Mouse (Mus musculus): ENCODE results near the gene Gcgr.
"Not testable (repeated sequence)": the region's sequence is repeated elsewhere in the genome, so short reads cannot be mapped to it uniquely, and the experiment has no call there.

Gcgr gene

DNA sequence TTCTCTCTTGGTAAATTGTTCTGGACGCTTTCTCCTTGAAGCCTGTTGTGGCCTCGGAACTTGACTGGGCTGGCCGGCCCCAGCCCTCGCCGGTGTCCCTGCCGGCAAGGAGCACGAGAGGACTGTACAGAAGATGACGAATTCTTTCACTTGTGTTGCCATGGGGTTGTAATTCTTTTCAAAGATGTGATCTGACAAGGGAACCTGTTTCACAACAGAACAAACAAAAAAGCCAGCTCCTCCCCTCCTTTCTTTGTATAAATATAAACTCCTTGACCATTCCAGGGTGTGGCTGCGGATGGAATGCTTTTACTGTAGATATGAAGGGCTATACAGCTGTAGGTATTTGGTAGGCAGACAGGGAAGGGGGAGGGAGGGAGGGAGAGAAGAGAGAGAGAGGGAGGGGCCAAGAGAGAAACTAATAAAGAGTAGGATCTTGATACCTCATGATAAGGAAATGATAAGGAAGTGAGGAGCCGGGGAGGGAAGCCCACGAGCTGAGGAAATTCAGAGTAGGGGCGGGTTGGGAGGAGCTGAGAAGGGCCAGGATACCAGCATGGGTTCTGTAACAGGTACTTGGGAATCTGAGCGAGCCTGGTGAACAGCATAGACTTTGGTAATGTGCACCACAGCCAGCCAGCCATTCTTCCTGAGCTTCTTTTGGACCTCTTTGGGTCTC, 22.7 kb upstream of the Gcgr start:
- no peak for DNase-seq

- DNase-seq: no peak
Measured at GRCm38 (mm10) chr11:120508290-120508870, 22.1 kb upstream of the Gcgr start.

DNA sequence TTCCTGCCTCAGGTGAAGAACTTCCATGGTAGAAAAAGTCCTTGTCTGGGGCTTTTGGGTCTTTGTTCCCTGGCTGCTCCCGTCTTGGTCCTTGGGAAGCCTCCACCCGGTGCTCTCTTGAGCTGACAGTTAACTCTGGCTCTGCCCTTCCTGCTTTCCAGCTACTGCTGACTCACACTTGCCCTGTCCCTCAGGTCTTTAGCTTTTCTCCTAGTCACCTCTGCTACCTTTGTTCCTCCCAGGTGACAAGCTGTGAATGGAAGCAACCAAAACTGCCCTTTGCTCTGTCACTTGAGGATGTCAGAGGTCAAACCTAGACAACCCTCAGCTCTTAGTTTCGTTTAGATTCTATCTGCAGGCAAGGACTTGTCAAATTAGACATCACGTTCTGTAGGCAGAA, 20.6 kb upstream of the Gcgr start:
- DNase-seq: peak; percentile 27

DNA sequence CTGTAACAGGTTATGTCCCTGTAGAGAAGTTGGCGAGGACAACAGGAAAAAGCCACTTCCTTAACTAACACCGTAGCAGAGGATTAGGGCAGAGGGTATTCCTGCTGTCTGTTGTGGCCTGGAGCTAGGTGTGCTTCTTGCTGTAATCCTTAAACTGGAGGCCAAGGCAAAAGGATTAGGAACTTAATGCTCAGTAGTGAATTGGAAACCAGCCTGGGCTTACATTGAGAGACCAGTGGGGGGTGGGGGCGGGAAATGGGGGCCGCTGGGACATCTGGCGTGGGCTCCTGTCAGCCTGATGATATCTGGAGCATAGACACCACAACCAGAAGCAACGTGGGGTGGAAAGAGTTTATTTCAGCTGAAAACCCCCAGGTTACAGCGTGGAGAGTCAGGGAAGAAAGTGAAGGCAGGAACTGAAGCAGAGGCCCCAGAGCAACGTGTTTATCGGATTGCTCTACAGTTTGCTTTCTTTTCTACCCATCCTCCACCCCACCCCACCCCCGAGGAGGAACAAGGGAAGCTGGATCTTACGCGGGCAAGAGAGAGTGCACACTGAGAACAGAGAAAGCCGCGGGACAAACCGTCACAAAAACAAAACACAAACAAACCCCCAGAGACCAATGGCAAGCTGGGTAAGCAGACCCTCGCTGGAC, 20.0 kb upstream of the Gcgr start:
- DNase-seq: peak; percentile 58

GRCm38 (mm10) chr11:120512790-120513453, 17.6 kb upstream of the Gcgr start:
- no peak for DNase-seq

DNA sequence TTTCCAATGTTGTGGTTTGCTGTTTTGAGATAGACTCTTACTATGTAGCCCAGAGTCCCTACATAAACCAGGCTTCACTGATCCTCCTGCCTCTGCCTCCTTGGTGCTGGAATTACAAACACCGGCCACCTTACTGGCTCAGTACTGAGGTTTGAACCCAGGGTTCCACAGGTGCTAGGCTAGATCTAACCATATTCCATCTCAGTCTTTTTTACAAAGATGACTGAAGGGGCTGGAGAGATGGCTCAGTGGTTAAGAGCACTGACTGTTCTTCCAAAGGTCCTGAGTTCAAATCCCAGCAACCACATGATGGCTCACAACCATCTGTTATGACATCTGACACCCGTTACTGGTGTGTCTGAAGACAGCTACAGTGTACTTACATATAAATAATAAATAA, 16.2 kb upstream of the Gcgr start:
- DNase-seq: not testable (repeated sequence)

DNA sequence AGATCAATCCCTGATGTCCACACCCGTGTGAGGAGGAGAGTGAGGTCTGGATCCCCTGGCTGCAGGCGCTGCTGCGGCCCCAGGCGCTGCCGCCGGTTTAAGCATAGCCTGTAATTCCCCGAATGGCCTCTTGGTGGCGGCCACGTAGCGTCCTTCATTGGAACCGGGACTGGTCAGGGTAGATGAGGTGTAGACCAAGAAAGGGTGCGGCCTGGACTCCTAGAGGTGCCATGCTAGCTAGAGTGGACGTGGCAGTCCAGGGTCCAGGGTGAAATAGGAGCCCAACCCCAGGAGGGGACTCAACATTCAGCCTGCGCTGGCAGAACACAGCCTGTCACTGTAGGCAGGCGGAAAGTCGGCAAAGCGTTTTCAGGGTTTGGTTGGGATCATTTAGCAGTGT, 14.9 kb upstream of the Gcgr start:
- DNase-seq: peak; percentile 86

GRCm38 (mm10) chr11:120517147-120517546, 13.4 kb upstream of the Gcgr start:
- DNase-seq: no peak

GRCm38 (mm10) chr11:120518027-120518426, 12.5 kb upstream of the Gcgr start:
- no peak for DNase-seq

DNA sequence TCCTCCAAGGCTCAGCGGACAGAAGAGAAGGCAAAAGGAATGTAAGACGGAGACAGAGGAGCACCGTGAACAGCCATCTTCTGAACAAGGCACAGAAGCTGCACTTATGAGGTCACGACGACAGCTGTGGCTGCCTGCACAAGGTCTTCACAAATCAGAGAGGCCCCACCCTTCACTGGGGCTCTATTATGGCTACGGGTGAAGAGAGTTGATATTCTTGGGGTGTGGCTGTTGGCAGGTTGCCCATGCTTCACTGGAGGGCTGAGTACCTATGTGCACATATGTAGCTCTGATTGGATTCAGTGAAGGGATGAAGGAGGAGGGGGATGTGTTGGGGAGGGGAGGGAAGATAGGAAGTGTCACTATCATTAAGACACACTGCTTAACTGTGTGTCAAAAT, 11.9 kb upstream of the Gcgr start:
- DNase-seq: no peak

GRCm38 (mm10) chr11:120519738-120520137, 10.8 kb upstream of the Gcgr start:
- no peak for DNase-seq

GRCm38 (mm10) chr11:120520498-120520897, 10.0 kb upstream of the Gcgr start:
- no peak for DNase-seq

DNA sequence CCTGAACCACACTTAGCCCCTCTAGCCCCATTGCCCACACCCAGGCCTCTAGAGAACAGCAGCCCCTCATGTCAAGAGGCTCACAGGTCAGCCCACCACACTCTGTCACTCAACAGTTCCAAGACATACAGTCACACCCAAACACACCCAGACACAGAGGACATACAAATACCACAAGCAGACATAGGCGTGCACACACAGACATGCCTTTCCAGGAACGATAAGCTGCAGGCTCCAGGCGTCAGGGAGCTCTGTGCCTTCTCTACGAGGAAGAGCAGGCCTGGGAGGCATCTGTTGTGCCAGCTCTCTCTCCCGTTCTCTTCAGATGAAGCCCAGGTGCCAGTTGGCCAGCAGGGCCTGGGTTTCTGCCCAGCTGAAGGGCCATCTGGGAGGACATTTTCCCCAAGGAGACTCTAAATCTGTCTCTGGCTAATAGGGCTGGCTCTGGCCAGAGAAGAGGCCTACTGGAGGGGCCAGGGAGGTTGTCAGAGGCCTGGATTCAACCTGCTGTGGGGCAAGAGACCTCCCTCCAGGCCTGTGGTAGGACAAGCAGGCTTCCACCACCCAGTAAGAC, 9.4 kb upstream of the Gcgr start:
- no peak for DNase-seq

- DNase-seq: no peak
Measured at GRCm38 (mm10) chr11:120522581-120522980, 7.9 kb upstream of the Gcgr start.

- DNase-seq: no peak
Measured at GRCm38 (mm10) chr11:120525959-120526358, 4.5 kb upstream of the Gcgr start.

- DNase-seq: no peak
Measured at GRCm38 (mm10) chr11:120527690-120528354, 2.7 kb upstream of the Gcgr start.

- no peak for DNase-seq
Measured at GRCm38 (mm10) chr11:120528903-120529302, 1.6 kb upstream of the Gcgr start.

GRCm38 (mm10) chr11:120531646-120532045, 1.1 kb downstream of the Gcgr start:
- no peak for DNase-seq

- no peak for DNase-seq
Measured at GRCm38 (mm10) chr11:120534093-120534492, 3.6 kb downstream of the Gcgr start.

- no peak for DNase-seq
Measured at GRCm38 (mm10) chr11:120535145-120535544, 4.6 kb downstream of the Gcgr start.

DNA sequence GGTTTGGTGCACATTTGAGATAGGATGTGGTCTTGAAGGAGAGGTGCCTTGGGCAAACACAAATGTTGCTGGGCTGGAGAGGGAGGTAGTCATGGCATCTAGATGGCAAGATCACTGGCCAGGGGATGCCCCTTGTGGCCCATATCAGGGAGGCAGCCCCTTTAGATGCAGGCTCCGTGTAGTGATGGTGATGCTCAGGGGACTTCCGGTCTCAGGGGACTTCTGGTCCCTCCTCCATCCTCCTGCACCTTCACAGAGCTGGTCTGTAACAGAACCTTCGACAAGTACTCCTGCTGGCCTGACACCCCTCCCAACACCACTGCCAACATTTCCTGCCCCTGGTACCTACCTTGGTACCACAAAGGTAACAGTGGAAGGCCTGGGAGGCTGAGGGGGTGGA, 5.3 kb downstream of the Gcgr start:
- no peak for DNase-seq

DNA sequence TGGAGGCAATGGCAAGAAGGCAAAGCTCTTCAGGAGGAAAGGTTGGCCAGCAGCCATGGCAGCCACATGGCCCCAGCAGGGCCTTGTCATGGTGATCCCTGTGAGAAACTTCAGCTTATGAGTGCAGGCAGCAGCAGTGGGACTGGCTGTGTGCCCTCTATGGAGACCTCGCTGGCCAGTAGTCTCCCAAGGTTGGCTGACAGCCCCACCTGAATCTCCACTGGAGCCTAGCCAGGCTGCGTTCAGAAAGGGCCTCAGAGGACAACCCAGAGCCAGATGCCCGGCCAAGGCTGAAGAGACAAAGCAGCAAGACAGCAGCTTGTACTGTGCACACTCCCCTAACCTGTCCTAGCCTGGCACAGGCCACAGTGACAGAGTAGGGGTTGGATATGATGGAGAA, 8.0 kb downstream of the Gcgr start:
- DNase-seq: no peak

DNA sequence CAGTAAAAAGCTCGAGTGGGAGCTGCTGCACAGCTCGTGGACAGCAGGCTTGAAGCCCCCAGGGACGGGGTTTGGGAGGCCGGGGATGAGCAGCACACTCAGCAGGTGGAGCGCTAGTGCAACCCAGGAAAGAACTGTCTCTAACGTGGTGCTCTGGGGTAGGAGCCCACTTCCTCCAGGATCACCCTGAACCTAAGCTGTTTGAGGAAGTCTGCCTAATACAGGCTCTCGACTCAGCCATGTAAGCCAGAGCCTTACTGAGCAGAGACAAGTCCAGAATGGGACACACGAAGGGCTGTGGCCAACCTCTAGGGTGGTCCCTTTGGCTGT, 8.4 kb downstream of the Gcgr start:
- no peak for DNase-seq

Data from thymus, postnatal 14 days (tissue).